Mouse (Mus musculus): Measurements from ENCODE around the gene Tasp1.

DNA sequence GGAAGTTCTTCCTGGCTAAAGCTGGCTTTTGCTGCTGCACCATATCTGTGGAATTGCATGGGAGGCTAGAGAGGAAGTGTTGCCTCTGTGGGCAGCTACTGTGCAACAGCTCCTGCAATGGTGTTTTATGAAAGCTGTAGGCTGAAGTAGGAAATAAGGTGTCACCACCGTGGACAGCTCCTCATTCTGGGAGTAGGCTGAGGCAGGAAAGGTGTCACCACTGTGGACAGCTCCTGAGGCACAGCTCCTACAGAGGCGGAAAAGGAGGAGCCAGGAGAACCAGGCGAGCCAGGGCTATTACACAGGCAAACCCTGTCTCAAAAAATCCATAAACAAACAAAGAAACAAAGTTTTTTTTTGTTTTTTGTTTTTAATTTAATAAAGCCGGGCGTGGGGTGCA is 29.4 kb upstream of the Tasp1 start:
- TF ChIP-seq CTCF (IDR thresholded peaks at IDR 0.05; ENCODE audit: low read depth) (no peak), EP300 (optimal IDR thresholded peaks at IDR 0.05) (no peak)
